Mouse (Mus musculus): ENCODE results near the gene Nudt1. TPM values are rescaled to one million over a fixed set of nuclear protein-coding genes. Genes with fewer than 3 reads are reported as not detected.
A peak's percentile ranks its signal among the peaks of the same experiment; 100 is the strongest.

Nudt1 gene
- polyA plus RNA-seq, 1 experiment from 2014 or later: 17.9 TPM

DNA sequence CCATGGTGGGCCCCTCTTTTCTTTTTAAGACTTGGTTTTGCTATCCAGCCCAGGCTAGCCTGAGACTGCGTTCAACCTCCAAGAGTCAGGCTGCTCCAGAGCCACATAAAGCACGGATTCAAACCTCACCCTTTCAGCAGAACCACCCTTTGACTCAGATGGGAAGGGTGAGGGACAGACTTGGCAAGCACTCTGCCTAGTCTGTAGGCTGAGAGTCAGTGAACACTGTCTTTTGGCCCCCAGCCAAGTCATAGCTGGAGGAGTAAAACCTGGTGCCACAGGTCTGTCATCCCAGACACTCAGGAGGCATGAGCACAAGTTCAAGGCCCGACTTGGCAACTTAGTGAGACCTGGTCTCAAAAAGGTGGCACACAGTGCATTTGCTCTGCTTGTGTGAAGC, 4.7 kb upstream of the Nudt1 start:
- H3K27ac ChIP-seq (ENCODE audit: low read length): no peak overlapping the region
- H3K4me2 ChIP-seq (replicated peaks; ENCODE audit: low read depth, low read length): no peak overlapping the region
- peaks cover 17% of the 10 kb centered on the region for H3K36me3 ChIP-seq (ENCODE audit: insufficient read depth, low read length)
- ATAC-seq (no peak), DNase-seq (ENCODE audit: low spot score) (no peak)
- TF ChIP-seq CTCF (IDR thresholded peaks at IDR 0.05): no peak
- no peak for TF ChIP-seq EP300 (IDR thresholded peaks at IDR 0.05)
- 69% methylated on average over 3 of the region's 3 CpGs for WGBS
- no peaks in the 10 kb centered on the region for H3K27me3 ChIP-seq (replicated peaks; ENCODE audit: insufficient read depth, low read length)
- H3K9me3 ChIP-seq (ENCODE audit: low read length): no peaks in the 10 kb centered on the region
- H3K4me1 ChIP-seq (ENCODE audit: insufficient read depth, low read depth, low read length): 0 out of 2 replicates have a peak, but pooled peaks cover 5% of the 10 kb centered on the region
- no peak overlapping the region for H3K4me3 ChIP-seq (ENCODE audit: low read depth, low read length)
- no peak overlapping the region for H3K9ac ChIP-seq (replicated peaks; ENCODE audit: low read depth)

DNA sequence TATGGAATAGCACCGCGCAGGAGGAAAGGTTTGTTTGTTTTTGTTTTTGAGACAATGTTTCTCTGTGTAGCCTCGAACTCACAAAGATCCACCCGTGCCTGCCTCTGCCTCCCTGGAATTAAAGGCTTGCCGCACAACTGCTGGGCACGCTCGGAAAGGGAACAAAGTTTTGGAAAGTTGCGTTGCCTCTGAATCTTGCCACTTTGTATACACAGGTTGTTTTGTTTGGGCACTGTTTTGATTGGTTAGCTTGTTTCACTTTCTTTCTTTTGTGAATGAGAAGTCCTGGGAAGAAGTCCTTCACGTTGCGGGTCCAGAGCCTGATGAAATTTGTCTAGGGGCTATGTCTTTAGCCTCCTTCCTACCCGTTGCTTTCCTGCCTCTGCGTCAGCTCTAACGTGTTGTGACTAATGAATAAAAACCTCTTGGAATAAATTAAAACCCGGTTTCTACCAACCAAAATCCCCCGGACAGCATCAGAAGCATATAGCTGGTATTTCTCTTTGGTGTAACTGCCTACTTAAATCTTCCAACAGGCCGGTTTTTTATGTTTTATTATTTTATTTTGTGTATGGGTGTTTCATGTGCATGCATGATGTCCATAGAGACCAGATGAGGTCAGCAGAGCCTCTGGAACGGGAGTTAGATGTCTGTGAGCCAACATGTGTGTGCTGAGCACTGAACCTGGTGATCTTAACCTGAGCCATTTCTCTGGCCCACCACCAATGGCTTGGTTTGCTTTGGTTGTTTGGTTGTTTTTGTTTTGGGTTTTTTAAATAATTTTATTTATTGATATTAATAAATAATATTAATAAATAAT, 510 bp downstream of the Nudt1 start:
- TF ChIP-seq CTCF (IDR thresholded peaks at IDR 0.05): peak; percentile 44; the same call in 1 of the 2 replicates
- TF ChIP-seq EP300 (IDR thresholded peaks at IDR 0.05): no peak
- Histone ChIP-seq H3K9ac (replicated peaks; ENCODE audit: low read depth) (peak overlapping the region; percentile 94), H3K4me2 (replicated peaks; ENCODE audit: low read depth, low read length) (peak overlapping the region; percentile 95), H3K4me3 (ENCODE audit: low read depth, low read length) (peak overlapping the region; percentile 81), H3K36me3 (ENCODE audit: insufficient read depth, low read length) (no peaks in the 10 kb centered on the region), H3K9me3 (ENCODE audit: low read length) (no peaks in the 10 kb centered on the region), H3K4me1 (ENCODE audit: insufficient read depth, low read depth, low read length) (0 out of 2 replicates have a peak, but pooled peaks cover 5% of the 10 kb centered on the region), H3K27me3 (replicated peaks; ENCODE audit: insufficient read depth, low read length) (no peaks in the 10 kb centered on the region), H3K27ac (ENCODE audit: low read length) (peak overlapping the region; percentile 87)
- ATAC-seq (peak; percentile 16), DNase-seq (ENCODE audit: low spot score) (peak; percentile 58)
- WGBS: 1% methylated on average over 17 of the region's 17 CpGs

DNA sequence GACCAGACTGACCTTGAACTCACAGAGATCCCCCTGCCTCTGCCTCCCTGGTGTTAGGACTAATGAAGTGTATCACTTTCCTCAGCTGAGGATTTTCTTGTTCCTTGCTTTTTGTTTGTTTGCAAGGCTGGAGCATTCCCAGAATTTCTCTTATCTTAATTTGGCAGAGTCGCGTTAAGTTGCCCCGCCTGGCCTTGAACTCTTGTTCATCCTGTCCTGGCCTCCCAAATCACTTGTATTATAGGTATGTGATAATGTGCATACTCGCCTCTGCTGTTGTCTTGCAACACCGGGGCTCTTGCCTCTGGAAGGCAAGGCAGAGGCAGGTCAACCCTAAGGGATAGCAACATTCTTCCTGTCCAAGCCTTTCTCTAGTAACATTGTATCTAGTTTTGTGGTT, 2.6 kb downstream of the Nudt1 start:
- 92% methylated on average over 5 of the region's 5 CpGs for WGBS
- no peak overlapping the region for H3K4me2 ChIP-seq (replicated peaks; ENCODE audit: low read depth, low read length)
- TF ChIP-seq EP300 (IDR thresholded peaks at IDR 0.05): no peak
- no peak for TF ChIP-seq CTCF (IDR thresholded peaks at IDR 0.05)
- H3K4me1 ChIP-seq (ENCODE audit: insufficient read depth, low read depth, low read length): 0 out of 2 replicates have a peak, but pooled peaks cover 5% of the 10 kb centered on the region
- H3K27me3 ChIP-seq (replicated peaks; ENCODE audit: insufficient read depth, low read length): no peaks in the 10 kb centered on the region
- no peak for ATAC-seq
- no peak overlapping the region for H3K27ac ChIP-seq (ENCODE audit: low read length)
- no peak overlapping the region for H3K4me3 ChIP-seq (ENCODE audit: low read depth, low read length)
- DNase-seq (ENCODE audit: low spot score): no peak
- no peaks in the 10 kb centered on the region for H3K36me3 ChIP-seq (ENCODE audit: insufficient read depth, low read length)
- no peaks in the 10 kb centered on the region for H3K9me3 ChIP-seq (ENCODE audit: low read length)
- no peak overlapping the region for H3K9ac ChIP-seq (replicated peaks; ENCODE audit: low read depth)

DNA sequence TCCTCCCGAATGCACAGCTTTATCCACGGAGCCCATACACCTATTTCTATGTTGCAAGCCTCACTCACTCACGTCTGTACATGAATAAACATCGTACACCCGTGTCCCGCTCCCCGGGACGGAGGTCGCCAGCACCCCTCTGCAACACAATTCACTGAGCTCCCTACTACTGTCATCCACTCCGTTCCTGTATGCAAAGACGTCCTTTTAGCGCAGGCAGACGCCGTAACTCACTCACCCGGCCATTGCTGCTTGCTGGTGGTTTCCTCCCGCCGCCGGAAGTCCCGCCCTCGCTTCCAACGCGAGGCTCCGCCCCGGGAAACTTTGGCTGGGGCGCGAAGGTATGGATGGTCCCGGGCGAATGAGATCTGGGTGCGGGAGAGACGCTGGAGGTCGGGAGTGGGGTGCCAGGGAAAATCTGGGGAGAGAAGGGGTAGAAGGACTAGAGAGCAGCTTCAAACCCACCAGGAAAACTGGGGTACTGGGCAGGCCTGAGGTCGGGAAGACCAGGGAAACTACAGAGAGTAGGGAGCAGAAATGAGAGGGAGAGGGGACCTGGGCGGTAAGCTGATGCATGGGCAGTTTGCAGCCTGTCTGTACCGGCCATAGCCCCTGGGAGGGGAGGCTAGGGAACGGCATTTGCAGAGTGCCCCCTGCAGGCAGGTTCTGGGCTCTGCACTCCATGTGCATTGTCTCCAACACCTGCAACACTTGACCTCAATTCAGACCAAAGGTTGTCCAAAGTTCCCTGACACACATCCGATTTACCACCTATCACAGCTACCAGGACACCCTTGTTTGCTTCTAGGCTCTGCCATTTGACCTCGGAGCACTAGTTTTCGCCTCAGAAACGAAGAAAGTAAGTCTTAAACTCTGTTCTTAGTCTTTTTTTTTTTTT, 10.4 kb downstream of the Nudt1 start, which contains the start of gene Mrm2:
Gene Mrm2 (minus strand): TSS at position 284 of the 898 bp plus-strand sequence.
- no peaks in the 10 kb centered on the region for H3K9me3 ChIP-seq (ENCODE audit: low read length)
- WGBS: 1% methylated on average over 38 of the region's 39 CpGs
- H3K4me1 ChIP-seq (ENCODE audit: insufficient read depth, low read depth, low read length): no peaks in the 10 kb centered on the region; the same call in 1 of the 2 replicates
- H3K27me3 ChIP-seq (replicated peaks; ENCODE audit: insufficient read depth, low read length): no peaks in the 10 kb centered on the region
- H3K4me3 ChIP-seq (ENCODE audit: low read depth, low read length): peak within 1 kb of the TSS; percentile 71
- no peaks in the 10 kb centered on the region for H3K36me3 ChIP-seq (ENCODE audit: insufficient read depth, low read length)
- H3K4me2 ChIP-seq (replicated peaks; ENCODE audit: low read depth, low read length): peak within 1 kb of the TSS; percentile 67
- H3K9ac ChIP-seq (replicated peaks; ENCODE audit: low read depth): peak within 1 kb of the TSS; percentile 79
- DNase-seq (ENCODE audit: low spot score) (peak; percentile 82), ATAC-seq (peak; percentile 88)
- TF ChIP-seq CTCF (IDR thresholded peaks at IDR 0.05) (peak; percentile 83), EP300 (IDR thresholded peaks at IDR 0.05) (no peak)
- peak within 1 kb of the TSS; percentile 71 for H3K27ac ChIP-seq (ENCODE audit: low read length)

DNA sequence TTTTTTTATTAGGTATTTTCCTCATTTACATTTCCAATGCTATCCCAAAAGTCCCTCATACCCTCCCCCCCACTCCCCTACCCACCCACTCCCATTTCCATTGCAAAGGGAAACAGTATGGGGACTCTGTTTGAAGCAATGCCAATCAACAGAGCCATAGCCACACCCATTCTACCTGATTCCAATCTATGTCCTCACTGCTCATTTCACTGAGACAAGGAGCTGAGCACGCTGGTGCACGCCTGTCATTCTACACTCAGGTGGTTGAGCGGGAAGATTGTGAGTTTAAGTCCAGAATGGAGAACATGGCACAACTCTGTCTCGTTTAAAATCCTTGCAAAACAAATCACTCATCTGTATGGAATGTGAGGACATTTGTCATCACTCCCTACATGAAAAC, 11.1 kb downstream of the Nudt1 start:
- DNase-seq (ENCODE audit: low spot score) (peak; percentile 47), ATAC-seq (no peak)
- no peak overlapping the region for H3K27ac ChIP-seq (ENCODE audit: low read length)
- no peaks in the 10 kb centered on the region for H3K27me3 ChIP-seq (replicated peaks; ENCODE audit: insufficient read depth, low read length)
- no peaks in the 10 kb centered on the region for H3K9me3 ChIP-seq (ENCODE audit: low read length)
- H3K4me1 ChIP-seq (ENCODE audit: insufficient read depth, low read depth, low read length): no peaks in the 10 kb centered on the region; the same call in 1 of the 2 replicates
- H3K9ac ChIP-seq (replicated peaks; ENCODE audit: low read depth): no peak overlapping the region
- no peak overlapping the region for H3K4me3 ChIP-seq (ENCODE audit: low read depth, low read length)
- TF ChIP-seq EP300 (IDR thresholded peaks at IDR 0.05) (no peak), CTCF (IDR thresholded peaks at IDR 0.05) (no peak)
- H3K4me2 ChIP-seq (replicated peaks; ENCODE audit: low read depth, low read length): no peak overlapping the region
- WGBS: 33% methylated on average over 4 of the region's 4 CpGs
- no peaks in the 10 kb centered on the region for H3K36me3 ChIP-seq (ENCODE audit: insufficient read depth, low read length)

DNA sequence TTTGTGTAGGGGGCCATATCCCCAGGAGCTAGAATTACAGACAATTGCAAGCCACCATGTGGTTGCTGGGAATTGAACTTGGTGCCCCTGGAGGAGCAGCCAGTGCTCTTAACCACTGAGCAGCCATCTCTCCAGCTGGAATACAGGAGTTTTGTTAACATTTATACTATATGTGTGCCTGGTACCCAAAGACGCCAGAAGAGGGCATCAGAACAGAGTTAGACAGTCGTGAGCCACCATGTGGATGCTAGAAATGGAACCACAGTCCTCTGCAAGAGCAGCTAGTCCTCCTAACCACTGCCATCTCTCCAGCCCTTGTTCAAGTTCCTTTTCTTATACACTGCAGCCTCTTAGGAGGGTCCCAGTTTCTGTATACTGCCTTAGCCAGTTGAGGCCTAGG, 12.2 kb downstream of the Nudt1 start:
- Histone ChIP-seq H3K36me3 (ENCODE audit: insufficient read depth, low read length) (no peaks in the 10 kb centered on the region), H3K4me1 (ENCODE audit: insufficient read depth, low read depth, low read length) (no peaks in the 10 kb centered on the region; the same call in 1 of the 2 replicates), H3K27ac (ENCODE audit: low read length) (no peak overlapping the region), H3K4me2 (replicated peaks; ENCODE audit: low read depth, low read length) (no peak overlapping the region), H3K9me3 (ENCODE audit: low read length) (no peaks in the 10 kb centered on the region), H3K4me3 (ENCODE audit: low read depth, low read length) (no peak overlapping the region), H3K27me3 (replicated peaks; ENCODE audit: insufficient read depth, low read length) (no peaks in the 10 kb centered on the region), H3K9ac (replicated peaks; ENCODE audit: low read depth) (no peak overlapping the region)
- no peak for TF ChIP-seq EP300 (IDR thresholded peaks at IDR 0.05)
- peak; percentile 44 for TF ChIP-seq CTCF (IDR thresholded peaks at IDR 0.05)
- 28% methylated on average over 2 of the region's 2 CpGs for WGBS
- DNase-seq (ENCODE audit: low spot score) (peak; percentile 33), ATAC-seq (no peak)

Measured in lung, postnatal 0 days (tissue).